Mouse (Mus musculus): ENCODE measurements around the gene Spata48. TPM values are rescaled to one million over a fixed set of nuclear protein-coding genes. Genes with fewer than 3 reads are reported as not detected.

Gene Spata48
- polyA plus RNA-seq, 1 experiment from 2014 or later: 1.6 TPM

Other genes starting within 250 kb of the Spata48 start
- gene Zpbp, start 314 bp downstream of the Spata48 start, polyA plus RNA-seq (2015; fragmentation: Nextera tagmentation; extraction: Ambion mirVana): 0.73 and 0.92 TPM in 2 replicates
- not detected in 2 replicates for gene 4930512M02Rik, start 165.7 kb downstream of the Spata48 start, polyA plus RNA-seq (2015; fragmentation: Nextera tagmentation; extraction: Ambion mirVana)
- gene Ikzf1, start 222.9 kb downstream of the Spata48 start, polyA plus RNA-seq (2015; fragmentation: Nextera tagmentation; extraction: Ambion mirVana): 0.38 and 0.83 TPM in 2 replicates